Mouse (Mus musculus) spleen, adult 2 months (tissue): ENCODE results near the gene Sirt6. TPM values are rescaled to one million over a fixed set of nuclear protein-coding genes. Genes with fewer than 3 reads are reported as not detected.
A peak's percentile ranks its signal among the peaks of the same experiment; 100 is the strongest.
"Not testable (repeated sequence)": the region's sequence is repeated elsewhere in the genome, so short reads cannot be mapped to it uniquely, and the experiment has no call there.

Experiments used
- DNase-seq, 2 experiments: peaks; one replicate each; pipeline versions ENCODE4 v3.0.0 to v3.0.0-alpha.2; 2012 to 2021; ENCODE audit warnings: low spot score in 2 of 2, low read depth in 1 of 2
- H3K27ac ChIP-seq: fragments of 200-500 bp; 2 replicates; pipeline ENCODE4 v1.5.1; 2012; ENCODE audit warnings: low read length, inconsistent platforms; ENCODE audit not compliant: insufficient read depth
- H3K27me3 ChIP-seq: fragments of 200-500 bp; 2 replicates; pipeline ENCODE4 v1.6.1; 2012; ENCODE audit warnings: mild to moderate bottlenecking, moderate library complexity, low read length, inconsistent platforms; ENCODE audit not compliant: control insufficient read depth, insufficient read depth
- H3K36me3 ChIP-seq: fragments of 200-500 bp; 2 replicates; pipeline ENCODE4 v1.6.1; 2012; ENCODE audit warnings: mild to moderate bottlenecking, low read length, inconsistent platforms; ENCODE audit not compliant: control insufficient read depth, insufficient read depth
- H3K4me1 ChIP-seq: fragments of 200-500 bp; 2 replicates; pipeline ENCODE4 v1.6.1; 2011; ENCODE audit warnings: inconsistent platforms; ENCODE audit not compliant: control insufficient read depth, insufficient read depth, insufficient read length
- H3K4me3 ChIP-seq: fragments of 200-500 bp; 2 replicates; pipeline ENCODE4 v1.5.1; 2011; ENCODE audit warnings: mild to moderate bottlenecking, inconsistent platforms; ENCODE audit not compliant: insufficient read depth, insufficient read length; ENCODE audit errors: extremely low read depth
- CTCF ChIP-seq: fragments of 200-500 bp; IDR thresholded peaks from 2 replicates; pipeline ENCODE4 v1.5.1; 2011; ENCODE audit warnings: mild to moderate bottlenecking, inconsistent platforms; ENCODE audit not compliant: insufficient read depth, insufficient read length, insufficient replicate concordance; ENCODE audit errors: extremely low read depth
- POLR2A ChIP-seq: fragments of 200-500 bp; IDR thresholded peaks from 2 replicates; pipeline ENCODE4 v1.6.1; 2011; ENCODE audit warnings: low read depth, low read length, inconsistent platforms
- WGBS: fragments of 180-500 bp; shearing (Covaris S2); methylation state at CpG from one replicate; pipeline ENCODE4 v1.1.7; 2018; 5-methylcytosine and 5-hydroxymethylcytosine counted together
- polyA plus RNA-seq: library from polyadenylated mRNA; depleted of rRNA; stranded (reverse); fragments of >200 nt; gene quantifications from 2 replicates; pipeline ENCODE4 v1.2.3, GENCODE M21; 2012

The Sirt6 gene
- polyA plus RNA-seq, 1 experiment = 30.3 TPM

DNA sequence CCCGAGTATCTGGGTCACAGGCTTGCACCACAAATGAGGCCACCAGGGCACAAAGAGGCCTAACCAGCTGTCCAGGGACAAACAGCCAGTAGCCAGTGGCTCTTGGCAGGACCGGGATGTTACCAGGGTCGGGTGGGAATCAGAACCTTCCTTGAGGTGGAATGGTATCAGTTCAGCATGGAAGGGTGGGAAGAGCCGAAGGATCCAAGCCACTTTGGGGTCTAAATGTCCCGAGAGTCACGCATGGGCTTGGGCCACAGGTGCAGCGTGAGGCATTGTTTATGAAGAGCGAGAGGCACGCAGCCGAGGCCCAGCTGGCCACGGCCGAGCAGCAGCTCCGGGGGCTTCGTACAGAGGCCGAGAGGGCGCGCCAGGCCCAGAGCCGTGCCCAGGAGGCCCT lies 17.1 kb upstream of the Sirt6 start:
- H3K27me3 ChIP-seq = no peaks in the 10 kb centered on the region
- TF ChIP-seq POLR2A (no peak), CTCF (no peak)
- WGBS = 97% methylated on average over 18 of the region's 18 CpGs
- no peak overlapping the region for H3K4me3 ChIP-seq
- H3K4me1 ChIP-seq = peaks cover 7% of the 10 kb centered on the region; the same call in 1 of the 2 replicates
- DNase-seq = no peak
- H3K36me3 ChIP-seq = no peaks in the 10 kb centered on the region
- H3K27ac ChIP-seq = no peak overlapping the region

DNA sequence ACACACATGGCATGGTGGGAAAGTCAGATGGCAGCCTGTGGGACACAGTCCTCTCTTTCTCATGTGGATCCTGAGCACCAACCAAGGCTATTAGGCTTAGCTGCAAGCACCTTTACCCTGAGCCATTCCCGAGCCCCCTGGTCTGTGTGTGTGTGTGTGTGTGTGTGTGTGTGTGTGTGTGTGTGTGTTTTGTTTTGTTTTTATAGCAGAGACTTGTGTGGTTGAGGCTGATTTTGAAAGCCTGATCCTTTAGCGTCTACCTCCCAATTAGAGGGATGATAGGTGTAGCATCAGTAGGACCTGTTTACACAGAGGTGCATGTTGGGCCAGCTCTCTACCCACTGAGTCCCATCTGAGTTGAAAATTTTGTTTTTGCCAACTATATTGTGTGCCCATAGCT lies 16.6 kb upstream of the Sirt6 start:
- TF ChIP-seq POLR2A (no peak), CTCF (no peak)

DNA sequence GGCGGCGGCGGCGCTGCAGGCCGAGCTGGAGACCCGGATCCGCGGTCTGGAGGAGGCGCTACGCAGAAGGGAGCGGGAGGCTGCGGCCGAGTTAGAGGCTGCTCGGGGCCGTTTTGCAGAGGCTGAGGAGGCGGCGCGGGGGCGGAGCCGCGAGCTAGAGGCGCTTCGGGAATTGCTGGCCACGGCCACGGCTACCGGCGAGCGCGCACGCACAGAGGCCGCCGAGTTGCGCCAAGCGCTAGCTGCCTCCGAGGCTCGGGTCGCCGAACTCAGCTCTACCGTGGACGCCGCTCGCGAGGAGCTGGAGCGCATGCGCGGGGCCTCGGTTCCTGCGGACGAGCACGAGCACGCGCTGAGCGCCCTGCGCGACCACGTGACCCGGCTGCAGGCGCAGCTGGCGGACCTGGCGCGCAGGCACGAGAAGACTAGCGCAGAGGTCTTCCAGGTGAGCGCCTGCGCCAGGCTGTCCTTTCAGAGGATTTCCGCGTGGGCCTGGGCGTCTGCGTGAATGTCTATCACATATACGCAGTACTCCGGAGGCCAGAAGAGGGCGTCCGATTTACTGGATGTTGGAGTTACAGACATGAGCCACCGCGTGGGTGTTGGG lies 16.0 kb upstream of the Sirt6 start:
- no peaks in the 10 kb centered on the region for H3K36me3 ChIP-seq
- DNase-seq = peak; percentile 88 to 96
- H3K27me3 ChIP-seq = no peaks in the 10 kb centered on the region
- H3K27ac ChIP-seq = peak overlapping the region; percentile 88
- H3K4me1 ChIP-seq = peaks cover 7% of the 10 kb centered on the region; the same call in 1 of the 2 replicates
- under 1% methylated on average over 75 of the region's 75 CpGs for WGBS
- 0 out of 2 replicates have a peak, but pooled peaks have one; percentile 15 for TF ChIP-seq CTCF
- TF ChIP-seq POLR2A = peak; percentile 91
- H3K4me3 ChIP-seq = peak overlapping the region; percentile 83

More for the DNA sequence above, 16.6 kb upstream of the Sirt6 start:
- H3K36me3 ChIP-seq = no peaks in the 10 kb centered on the region
- H3K4me1 ChIP-seq = peaks cover 7% of the 10 kb centered on the region; the same call in 1 of the 2 replicates
- 57% methylated on average over 2 of the region's 2 CpGs for WGBS
- H3K27ac ChIP-seq = no peak overlapping the region
- no peak for DNase-seq
- H3K4me3 ChIP-seq = peak overlapping the region; percentile 83
- no peaks in the 10 kb centered on the region for H3K27me3 ChIP-seq

DNA sequence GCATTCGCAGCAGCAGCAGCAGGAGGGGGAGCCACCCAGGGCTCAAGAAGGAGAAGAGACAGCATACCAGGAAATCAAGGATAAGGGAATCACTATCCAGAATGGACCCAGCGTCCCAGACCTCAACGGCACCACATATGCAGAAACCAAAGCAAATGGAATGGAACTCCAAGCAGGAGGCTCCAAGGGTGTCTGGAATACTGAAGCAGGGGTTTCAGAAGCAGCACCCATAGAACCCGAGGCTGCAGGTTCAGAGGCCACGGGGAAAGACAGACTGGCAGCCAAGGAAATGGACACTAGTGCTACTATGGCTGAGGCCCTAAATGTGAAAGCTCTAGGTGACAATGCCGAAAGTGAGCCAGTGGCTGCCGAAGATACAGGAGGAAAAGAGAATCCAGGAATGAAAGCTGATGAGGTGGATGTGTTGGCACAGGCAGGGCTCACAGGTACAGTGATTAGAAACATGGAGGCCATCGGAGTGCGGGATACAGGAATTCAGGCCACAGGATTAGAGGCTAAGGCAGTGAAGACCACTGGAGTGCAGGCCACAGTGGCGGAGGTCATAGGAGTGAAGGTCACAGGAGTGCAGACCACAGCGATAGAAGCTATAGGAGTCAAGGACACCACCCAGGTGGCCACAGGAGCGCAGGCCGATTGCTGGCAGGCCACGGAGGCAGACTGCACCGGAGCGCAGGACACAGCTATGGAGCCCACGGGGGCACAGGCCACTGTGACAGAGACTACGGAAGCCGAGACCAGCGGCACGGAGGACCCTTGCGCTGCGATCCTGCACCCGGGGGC lies 15.3 kb upstream of the Sirt6 start:
- WGBS = 21% methylated on average over 24 of the region's 24 CpGs
- Histone ChIP-seq H3K27me3 (no peaks in the 10 kb centered on the region), H3K27ac (peak overlapping the region; percentile 88), H3K36me3 (no peaks in the 10 kb centered on the region), H3K4me3 (peak overlapping the region; percentile 83), H3K4me1 (peaks cover 7% of the 10 kb centered on the region; the same call in 1 of the 2 replicates)
- TF ChIP-seq POLR2A = no peak
- TF ChIP-seq CTCF = no peak
- no peak for DNase-seq

DNA sequence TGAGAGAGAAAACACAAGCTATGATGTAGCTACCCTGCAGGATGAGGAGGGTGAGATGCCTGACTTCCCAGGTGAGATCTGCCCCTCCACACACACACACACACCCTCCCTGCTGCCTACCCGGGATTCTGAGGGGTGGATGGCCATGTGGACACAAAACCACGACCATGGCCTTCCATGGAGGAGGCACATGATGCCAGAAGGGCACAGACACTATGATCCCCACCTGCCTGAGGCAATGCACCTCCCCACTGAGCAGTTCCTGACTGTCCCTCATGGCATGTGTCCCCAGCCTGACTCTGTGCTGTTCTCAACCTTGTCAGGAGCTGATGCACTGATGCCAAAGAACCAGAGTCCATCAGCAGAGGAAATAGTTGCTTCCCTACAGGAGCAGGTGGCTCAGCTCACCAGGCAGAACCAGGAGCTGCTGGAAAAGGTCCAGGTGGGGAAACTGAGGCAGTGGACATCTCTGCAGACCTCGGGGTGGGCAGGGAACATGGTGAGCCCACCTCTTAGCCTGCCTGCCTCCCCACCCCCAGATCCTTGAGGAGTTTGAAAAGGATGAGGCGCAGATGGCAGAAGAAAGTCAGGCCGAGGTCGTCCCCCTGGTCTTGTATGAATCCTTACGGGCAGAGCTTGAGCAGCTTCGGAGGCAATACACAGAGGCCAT lies 14.5 kb upstream of the Sirt6 start:
- no peak for DNase-seq
- WGBS = 83% methylated on average over 8 of the region's 8 CpGs
- H3K27me3 ChIP-seq = no peaks in the 10 kb centered on the region
- no peak for TF ChIP-seq CTCF
- TF ChIP-seq POLR2A = no peak
- H3K4me1 ChIP-seq = peaks cover 7% of the 10 kb centered on the region; the same call in 1 of the 2 replicates
- no peak overlapping the region for H3K4me3 ChIP-seq
- no peak overlapping the region for H3K27ac ChIP-seq
- H3K36me3 ChIP-seq = no peaks in the 10 kb centered on the region

DNA sequence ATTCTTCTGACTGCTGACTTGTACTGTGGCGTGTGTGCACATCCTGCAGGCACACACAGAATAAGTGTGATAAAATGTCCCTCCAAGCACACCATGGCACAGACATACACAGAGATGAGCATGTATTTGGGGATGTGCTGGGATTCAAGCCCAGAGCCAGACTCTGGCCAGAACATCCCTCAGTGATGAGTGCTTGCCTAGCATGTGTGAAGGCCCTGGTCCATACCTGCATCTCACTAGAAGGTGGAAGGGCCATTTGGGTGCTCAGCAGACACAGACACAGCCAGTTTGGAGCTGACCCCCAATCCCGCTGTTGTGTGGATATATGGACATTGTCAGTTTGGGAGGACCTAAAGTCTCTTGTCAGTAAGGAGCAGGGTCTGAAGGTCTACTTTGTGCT lies 14.0 kb upstream of the Sirt6 start:
- TF ChIP-seq CTCF (no peak), POLR2A (no peak)
- no peak overlapping the region for H3K4me3 ChIP-seq
- 95% methylated on average over 2 of the region's 2 CpGs for WGBS
- H3K36me3 ChIP-seq = no peaks in the 10 kb centered on the region
- no peak overlapping the region for H3K27ac ChIP-seq
- no peak for DNase-seq
- H3K27me3 ChIP-seq = no peaks in the 10 kb centered on the region
- H3K4me1 ChIP-seq = peaks cover 7% of the 10 kb centered on the region; the same call in 1 of the 2 replicates

DNA sequence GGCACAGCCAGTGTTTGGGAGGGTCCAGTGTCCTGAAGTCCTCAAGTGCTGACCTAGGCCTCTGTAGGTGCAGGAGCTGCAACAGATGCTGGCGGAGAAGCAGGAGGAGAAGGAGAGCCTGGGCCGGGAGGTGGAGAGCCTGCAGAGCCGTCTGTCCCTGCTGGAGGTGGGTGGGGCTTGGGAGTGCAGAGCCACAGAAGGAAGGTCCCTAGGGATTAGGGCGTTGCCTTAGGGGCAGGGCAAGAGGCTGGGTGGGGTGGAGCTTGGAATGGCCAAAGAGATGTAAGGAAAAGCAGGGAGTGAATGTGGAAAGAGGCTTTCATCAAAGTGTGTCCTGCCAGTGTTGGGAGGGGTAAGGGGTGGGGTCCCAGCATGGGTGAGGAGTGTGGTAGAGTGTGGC lies 13.2 kb upstream of the Sirt6 start:
- not testable (repeated sequence) for DNase-seq, H3K36me3 ChIP-seq, H3K27me3 ChIP-seq, H3K4me1 ChIP-seq, H3K27ac ChIP-seq, H3K4me3 ChIP-seq
- WGBS = 67% methylated on average over 4 of the region's 4 CpGs
